Mouse (Mus musculus) hindbrain, embryonic 15.5 days (tissue): ENCODE measurements at regions not wholly inside any gene's neighbourhood (a gene's known extent, or its start where the extent isn't known, plus 50 kb on each side); places are given as distances from the start of the nearest gene placed in this dataset.

Experiments
- ATAC-seq: fragments of 200-750 bp; cut with Nextera tagmentation; 2 replicates; pipeline ENCODE4 v1.8.0; 2017; ENCODE audit warnings: low read depth, moderate number of reproducible peaks, moderate TSS enrichment; ENCODE audit not compliant: low FRiP score
- H3K27ac ChIP-seq: fragments of 300-500 bp; sonication (generic); replicated peaks from 2 replicates; pipeline ENCODE4 v1.5.1; 2015; ENCODE audit warnings: mild to moderate bottlenecking, inconsistent platforms
- H3K27me3 ChIP-seq: fragments of 300-500 bp; sonication (generic); 2 replicates; pipeline ENCODE4 v1.6.1; 2015; ENCODE audit warnings: control low read depth, inconsistent platforms
- H3K36me3 ChIP-seq: fragments of 300-500 bp; sonication (generic); 2 replicates; pipeline ENCODE4 v1.6.1; 2015; ENCODE audit warnings: control low read depth, inconsistent platforms
- H3K4me1 ChIP-seq: fragments of 300-500 bp; sonication (generic); replicated peaks from 2 replicates; pipeline ENCODE4 v1.6.1; 2015; ENCODE audit warnings: control low read depth, inconsistent platforms
- H3K4me2 ChIP-seq: fragments of 300-500 bp; sonication (generic); 2 replicates; pipeline ENCODE4 v1.6.1; 2015; ENCODE audit warnings: moderate library complexity, mild to moderate bottlenecking, inconsistent platforms
- H3K4me3 ChIP-seq: fragments of 300-500 bp; sonication (generic); 2 replicates; pipeline ENCODE4 v1.5.1; 2015; ENCODE audit warnings: mild to moderate bottlenecking, inconsistent platforms
- H3K9ac ChIP-seq: fragments of 300-500 bp; sonication (generic); 2 replicates; pipeline ENCODE4 v1.6.1; 2015; ENCODE audit warnings: inconsistent platforms
- H3K9me3 ChIP-seq: fragments of 300-500 bp; sonication (generic); 2 replicates; pipeline ENCODE4 v1.6.1; 2016; ENCODE audit warnings: control low read depth, inconsistent platforms
- WGBS: fragments of 180-500 bp; shearing (Covaris S2); methylation state at CpG from one replicate; pipeline ENCODE4 v1.1.7; 2015; 5-methylcytosine and 5-hydroxymethylcytosine counted together

- no peak for ATAC-seq
- Histone ChIP-seq H3K27ac (no peak overlapping the region), H3K36me3 (no peaks in the 10 kb centered on the region), H3K9me3 (no peaks in the 10 kb centered on the region), H3K4me3 (no peak overlapping the region), H3K9ac (no peak overlapping the region), H3K4me1 (peaks cover 25% of the 10 kb centered on the region), H3K27me3 (no peaks in the 10 kb centered on the region), H3K4me2 (no peak overlapping the region)
- WGBS, result 48% methylated on average over 5 of the region's 5 CpGs
Observed at GRCm38 (mm10) chr17:87202958-87203720, 62.6 kb downstream of the Mcfd2 start.

- H3K4me1 ChIP-seq, result peaks cover 25% of the 10 kb centered on the region
- ATAC-seq, result no peak
- no peak overlapping the region for H3K9ac ChIP-seq
- no peaks in the 10 kb centered on the region for H3K9me3 ChIP-seq
- H3K27me3 ChIP-seq, result no peaks in the 10 kb centered on the region
- no peak overlapping the region for H3K4me3 ChIP-seq
- 36% methylated on average over 6 of the region's 6 CpGs for WGBS
- H3K27ac ChIP-seq, result 0 out of 2 replicates have a peak overlapping the region, but pooled peaks have one; percentile 8
- no peak overlapping the region for H3K4me2 ChIP-seq
- no peaks in the 10 kb centered on the region for H3K36me3 ChIP-seq
Observed at GRCm38 (mm10) chr17:87202490-87202889, 63.2 kb downstream of the Mcfd2 start.

- H3K27ac ChIP-seq, result peak overlapping the region; percentile 43; the same call in 1 of the 2 replicates
- no peaks in the 10 kb centered on the region for H3K9me3 ChIP-seq
- peaks cover 25% of the 10 kb centered on the region for H3K4me1 ChIP-seq
- 52% methylated on average over 3 of the region's 3 CpGs for WGBS
- ATAC-seq, result peak; percentile 77
- no peak overlapping the region for H3K4me2 ChIP-seq
- no peak overlapping the region for H3K9ac ChIP-seq
- no peak overlapping the region for H3K4me3 ChIP-seq
- no peaks in the 10 kb centered on the region for H3K27me3 ChIP-seq
- H3K36me3 ChIP-seq, result no peaks in the 10 kb centered on the region
Observed at GRCm38 (mm10) chr17:87200721-87201242, 65.0 kb downstream of the Mcfd2 start.

GRCm38 (mm10) chr17:87200134-87200533 is 65.6 kb downstream of the Mcfd2 start:
- 92% methylated on average over 2 of the region's 2 CpGs for WGBS
- no peak overlapping the region for H3K9ac ChIP-seq
- H3K27ac ChIP-seq, result no peak overlapping the region
- ATAC-seq, result no peak
- no peaks in the 10 kb centered on the region for H3K9me3 ChIP-seq
- no peak overlapping the region for H3K4me2 ChIP-seq
- H3K27me3 ChIP-seq, result no peaks in the 10 kb centered on the region
- H3K4me1 ChIP-seq, result peaks cover 25% of the 10 kb centered on the region
- no peak overlapping the region for H3K4me3 ChIP-seq
- no peaks in the 10 kb centered on the region for H3K36me3 ChIP-seq

- no peaks in the 10 kb centered on the region for H3K36me3 ChIP-seq
- 80% methylated on average over 3 of the region's 3 CpGs for WGBS
- no peak overlapping the region for H3K9ac ChIP-seq
- H3K4me2 ChIP-seq, result no peak overlapping the region
- H3K27me3 ChIP-seq, result no peaks in the 10 kb centered on the region
- no peak overlapping the region for H3K4me3 ChIP-seq
- ATAC-seq, result no peak
- H3K27ac ChIP-seq, result no peak overlapping the region
- peaks cover 25% of the 10 kb centered on the region for H3K4me1 ChIP-seq
- no peaks in the 10 kb centered on the region for H3K9me3 ChIP-seq
Observed at GRCm38 (mm10) chr17:87199134-87199533, 66.6 kb downstream of the Mcfd2 start.

GRCm38 (mm10) chr17:87197434-87197833 is 68.3 kb downstream of the Mcfd2 start:
- Histone ChIP-seq H3K36me3 (no peaks in the 10 kb centered on the region), H3K4me3 (no peak overlapping the region), H3K4me1 (peaks cover 17% of the 10 kb centered on the region), H3K27me3 (no peaks in the 10 kb centered on the region), H3K9me3 (no peaks in the 10 kb centered on the region), H3K9ac (no peak overlapping the region), H3K4me2 (no peak overlapping the region), H3K27ac (no peak overlapping the region)
- no peak for ATAC-seq
- 90% methylated on average over 4 of the region's 4 CpGs for WGBS

GRCm38 (mm10) chr17:87194639-87195038 is 71.1 kb downstream of the Mcfd2 start:
- Histone ChIP-seq H3K27ac (no peak overlapping the region), H3K4me3 (no peak overlapping the region), H3K4me1 (no peaks in the 10 kb centered on the region), H3K27me3 (no peaks in the 10 kb centered on the region), H3K9ac (no peak overlapping the region), H3K4me2 (no peak overlapping the region), H3K9me3 (no peaks in the 10 kb centered on the region), H3K36me3 (no peaks in the 10 kb centered on the region)
- no peak for ATAC-seq
- WGBS, result 61% methylated on average over 11 of the region's 11 CpGs

GRCm38 (mm10) chr17:87193482-87193881 is 72.3 kb downstream of the Mcfd2 start:
- Histone ChIP-seq H3K4me1 (no peaks in the 10 kb centered on the region), H3K9me3 (no peaks in the 10 kb centered on the region), H3K4me2 (no peak overlapping the region), H3K36me3 (no peaks in the 10 kb centered on the region), H3K27ac (no peak overlapping the region), H3K27me3 (no peaks in the 10 kb centered on the region), H3K4me3 (no peak overlapping the region), H3K9ac (no peak overlapping the region)
- ATAC-seq, result no peak
- WGBS, result 16% methylated on average over 7 of the region's 7 CpGs

GRCm38 (mm10) chr17:87189670-87190069 is 76.1 kb downstream of the Mcfd2 start:
- no peak for ATAC-seq
- H3K4me1 ChIP-seq, result 0 out of 2 replicates have a peak, but pooled peaks cover 14% of the 10 kb centered on the region
- H3K36me3 ChIP-seq, result no peaks in the 10 kb centered on the region
- no peaks in the 10 kb centered on the region for H3K9me3 ChIP-seq
- H3K9ac ChIP-seq, result no peak overlapping the region
- no peak overlapping the region for H3K27ac ChIP-seq
- H3K4me2 ChIP-seq, result no peak overlapping the region
- H3K4me3 ChIP-seq, result no peak overlapping the region
- no peaks in the 10 kb centered on the region for H3K27me3 ChIP-seq
- WGBS, result 54% methylated on average over 3 of the region's 3 CpGs
